Mouse (Mus musculus) neural tube, embryonic 13.5 days (tissue): ENCODE results near the gene Tes. TPM values are rescaled to one million over a fixed set of nuclear protein-coding genes. Genes with fewer than 3 reads are reported as not detected.

ENCODE experiments used
- ATAC-seq: fragments of 200-750 bp; cut with Nextera tagmentation; 2 replicates; pipeline ENCODE4 v1.8.0; 2017; ENCODE audit warnings: low read depth, mild to moderate bottlenecking, moderate TSS enrichment, moderate library complexity
- H3K27ac ChIP-seq: fragments of 300-500 bp; sonication (generic); replicated peaks from 2 replicates; pipeline ENCODE4 v1.5.1; 2015; ENCODE audit warnings: moderate library complexity, mild to moderate bottlenecking, inconsistent platforms
- H3K27me3 ChIP-seq: fragments of 300-500 bp; sonication (generic); 2 replicates; pipeline ENCODE4 v1.6.1; 2015; ENCODE audit warnings: mild to moderate bottlenecking, inconsistent platforms
- H3K36me3 ChIP-seq: fragments of 300-500 bp; sonication (generic); 2 replicates; pipeline ENCODE4 v1.6.1; 2015; ENCODE audit warnings: mild to moderate bottlenecking, inconsistent platforms
- H3K4me1 ChIP-seq: fragments of 300-500 bp; sonication (generic); replicated peaks from 2 replicates; pipeline ENCODE4 v1.6.1; 2015; ENCODE audit warnings: inconsistent platforms
- H3K4me2 ChIP-seq: fragments of 300-500 bp; sonication (generic); 2 replicates; pipeline ENCODE4 v1.6.1; 2015; ENCODE audit warnings: inconsistent platforms, mild to moderate bottlenecking, moderate library complexity
- H3K4me3 ChIP-seq: fragments of 300-500 bp; sonication (generic); 2 replicates; pipeline ENCODE4 v1.5.1; 2015; ENCODE audit warnings: mild to moderate bottlenecking, inconsistent platforms
- H3K9ac ChIP-seq: fragments of 300-500 bp; sonication (generic); 2 replicates; pipeline ENCODE4 v1.6.1; 2015; ENCODE audit warnings: moderate library complexity, mild to moderate bottlenecking, inconsistent platforms
- H3K9me3 ChIP-seq: fragments of 300-500 bp; sonication (generic); 2 replicates; pipeline ENCODE4 v1.6.1; 2016; ENCODE audit warnings: inconsistent platforms
- WGBS: fragments of 180-500 bp; shearing (Covaris S2); methylation state at CpG from one replicate; pipeline ENCODE4 v1.1.7; 2015; 5-methylcytosine and 5-hydroxymethylcytosine counted together
- polyA plus RNA-seq: library from polyadenylated mRNA; unstranded; fragments of >200 nt; fragmentation: Nextera tagmentation; extraction: Ambion mirVana; gene quantifications from 2 replicates; pipeline ENCODE4 v1.2.1, GENCODE M21; 2015

The Tes gene
- polyA plus RNA-seq, 1 experiment from 2014 or later: 72.7 TPM

GRCm38 (mm10) chr6:17082238-17082637 lies 17.3 kb downstream of the Tes start:
- Histone ChIP-seq H3K4me1 (peaks cover 18% of the 10 kb centered on the region), H3K4me3 (no peak overlapping the region), H3K27ac (no peak overlapping the region), H3K9me3 (no peaks in the 10 kb centered on the region), H3K27me3 (no peaks in the 10 kb centered on the region), H3K4me2 (no peak overlapping the region), H3K36me3 (no peaks in the 10 kb centered on the region), H3K9ac (no peak overlapping the region)
- 78% methylated on average over 4 of the region's 4 CpGs for WGBS
- no peak for ATAC-seq

DNA sequence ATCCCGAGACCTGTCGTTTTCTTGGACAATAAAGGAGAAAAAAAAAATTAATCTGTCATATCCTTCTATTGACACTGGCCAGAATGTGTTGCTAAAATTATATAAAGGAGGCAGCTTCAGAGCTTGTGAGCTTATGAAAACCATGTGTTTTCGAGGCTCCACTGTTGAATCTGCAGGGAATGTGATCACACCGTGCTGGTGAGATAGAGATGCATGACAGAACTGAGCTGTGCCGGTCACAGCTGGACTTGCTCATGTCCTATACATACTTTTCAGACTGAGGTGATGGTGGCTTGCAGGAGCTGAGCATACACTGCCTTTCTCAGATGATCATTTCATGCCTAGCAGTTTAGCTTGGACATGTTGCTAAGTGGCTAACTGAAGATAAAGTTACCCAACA lies 17.9 kb downstream of the Tes start:
- Histone ChIP-seq H3K36me3 (no peaks in the 10 kb centered on the region), H3K4me1 (peaks cover 13% of the 10 kb centered on the region), H3K9me3 (no peaks in the 10 kb centered on the region), H3K27me3 (no peaks in the 10 kb centered on the region), H3K27ac (no peak overlapping the region), H3K4me2 (no peak overlapping the region), H3K4me3 (no peak overlapping the region), H3K9ac (no peak overlapping the region)
- no peak for ATAC-seq
- WGBS: 86% methylated on average over 5 of the region's 5 CpGs

GRCm38 (mm10) chr6:17087485-17087884 lies 22.5 kb downstream of the Tes start:
- Histone ChIP-seq H3K9me3 (no peaks in the 10 kb centered on the region), H3K36me3 (0 out of 2 replicates have a peak, but pooled peaks cover 4% of the 10 kb centered on the region), H3K9ac (no peak overlapping the region), H3K4me2 (no peak overlapping the region), H3K27me3 (no peaks in the 10 kb centered on the region), H3K27ac (no peak overlapping the region), H3K4me1 (no peaks in the 10 kb centered on the region), H3K4me3 (no peak overlapping the region)
- WGBS: 67% methylated on average over 6 of the region's 6 CpGs
- no peak for ATAC-seq

DNA sequence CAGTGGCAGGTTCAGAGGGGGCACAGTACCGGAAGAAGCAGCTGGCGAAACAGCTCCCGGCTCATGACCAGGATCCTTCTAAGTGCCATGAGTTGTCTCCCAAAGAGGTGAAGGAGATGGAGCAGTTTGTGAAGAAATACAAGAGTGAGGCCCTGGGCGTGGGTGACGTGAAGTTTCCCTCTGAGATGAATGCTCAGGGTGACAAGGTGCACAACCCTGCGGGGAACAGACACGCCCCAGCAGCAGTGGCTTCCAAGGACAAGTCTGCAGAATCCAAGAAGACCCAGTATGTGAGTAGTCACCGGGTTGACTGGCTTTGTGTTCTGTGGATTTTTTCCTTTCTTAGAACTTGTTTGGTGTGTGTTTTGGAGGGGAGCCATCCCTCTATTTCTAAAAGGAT lies 32.4 kb downstream of the Tes start:
- H3K4me1 ChIP-seq: peaks cover 12% of the 10 kb centered on the region
- no peaks in the 10 kb centered on the region for H3K27me3 ChIP-seq
- H3K9me3 ChIP-seq: no peaks in the 10 kb centered on the region
- H3K27ac ChIP-seq: no peak overlapping the region
- 91% methylated on average over 8 of the region's 8 CpGs for WGBS
- H3K4me2 ChIP-seq: no peak overlapping the region
- H3K36me3 ChIP-seq: peaks cover 38% of the 10 kb centered on the region
- H3K9ac ChIP-seq: no peak overlapping the region
- H3K4me3 ChIP-seq: no peak overlapping the region
- no peak for ATAC-seq

DNA sequence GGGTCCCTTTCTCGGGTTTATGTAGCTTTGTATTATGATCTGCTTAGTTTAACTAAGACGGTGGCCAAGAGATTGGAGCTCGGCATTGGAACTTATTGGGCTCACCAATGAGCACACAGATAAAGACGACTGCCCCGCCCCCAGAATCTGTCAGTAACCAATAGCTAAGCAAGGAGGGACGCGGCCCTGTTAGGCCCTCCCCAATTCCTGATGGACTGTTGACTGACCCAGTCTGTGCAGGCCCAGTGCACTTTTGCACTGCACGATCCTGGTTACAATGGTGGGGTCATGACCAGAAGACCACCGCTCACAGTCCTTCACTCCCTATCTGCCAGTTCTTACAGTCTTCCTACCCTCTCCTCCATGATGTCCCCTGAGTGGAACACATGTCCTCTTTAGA lies 33.6 kb downstream of the Tes start:
- H3K9me3 ChIP-seq: no peaks in the 10 kb centered on the region
- no peak overlapping the region for H3K4me3 ChIP-seq
- 90% methylated on average over 9 of the region's 9 CpGs for WGBS
- H3K4me1 ChIP-seq: peaks cover 12% of the 10 kb centered on the region
- H3K4me2 ChIP-seq: no peak overlapping the region
- peaks cover 46% of the 10 kb centered on the region for H3K36me3 ChIP-seq
- no peak overlapping the region for H3K9ac ChIP-seq
- no peaks in the 10 kb centered on the region for H3K27me3 ChIP-seq
- 0 out of 2 replicates have a peak overlapping the region, but pooled peaks have one; percentile 18 for H3K27ac ChIP-seq
- ATAC-seq: peak; percentile 34; the same call in 1 of the 2 replicates

DNA sequence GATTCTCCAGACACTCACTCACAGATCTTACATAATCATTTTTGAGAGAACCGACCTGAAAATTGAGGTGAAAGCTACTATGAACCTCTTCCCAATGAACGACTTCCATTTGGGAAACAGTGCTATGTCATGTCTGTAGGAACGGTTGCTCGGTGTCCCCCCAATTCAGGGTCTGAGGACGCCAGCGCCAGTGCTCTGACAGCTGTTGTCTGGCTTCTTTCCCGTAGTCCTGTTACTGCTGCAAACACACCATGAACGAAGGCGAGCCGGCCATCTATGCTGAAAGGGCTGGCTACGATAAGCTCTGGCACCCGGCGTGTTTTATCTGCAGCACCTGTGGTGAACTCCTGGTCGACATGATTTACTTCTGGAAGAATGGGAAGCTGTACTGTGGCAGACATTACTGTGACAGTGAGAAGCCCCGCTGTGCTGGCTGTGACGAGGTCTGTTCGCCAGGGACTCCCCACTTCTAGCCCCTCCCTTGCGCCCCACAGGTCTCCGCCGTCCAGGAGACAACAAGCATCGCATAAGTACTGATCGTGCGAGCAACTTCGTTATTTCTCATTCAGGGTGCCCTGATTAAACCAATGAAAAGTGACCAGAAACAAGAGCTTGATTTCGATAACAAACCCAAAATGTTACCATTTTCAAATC lies 34.7 kb downstream of the Tes start:
- peaks cover 12% of the 10 kb centered on the region for H3K4me1 ChIP-seq
- 74% methylated on average over 25 of the region's 25 CpGs for WGBS
- no peak overlapping the region for H3K4me3 ChIP-seq
- no peaks in the 10 kb centered on the region for H3K27me3 ChIP-seq
- H3K27ac ChIP-seq: 0 out of 2 replicates have a peak overlapping the region, but pooled peaks have one; percentile 18
- no peak overlapping the region for H3K4me2 ChIP-seq
- ATAC-seq: peak; percentile 61; the same call in 1 of the 2 replicates
- H3K36me3 ChIP-seq: peaks cover 51% of the 10 kb centered on the region
- no peaks in the 10 kb centered on the region for H3K9me3 ChIP-seq
- no peak overlapping the region for H3K9ac ChIP-seq

DNA sequence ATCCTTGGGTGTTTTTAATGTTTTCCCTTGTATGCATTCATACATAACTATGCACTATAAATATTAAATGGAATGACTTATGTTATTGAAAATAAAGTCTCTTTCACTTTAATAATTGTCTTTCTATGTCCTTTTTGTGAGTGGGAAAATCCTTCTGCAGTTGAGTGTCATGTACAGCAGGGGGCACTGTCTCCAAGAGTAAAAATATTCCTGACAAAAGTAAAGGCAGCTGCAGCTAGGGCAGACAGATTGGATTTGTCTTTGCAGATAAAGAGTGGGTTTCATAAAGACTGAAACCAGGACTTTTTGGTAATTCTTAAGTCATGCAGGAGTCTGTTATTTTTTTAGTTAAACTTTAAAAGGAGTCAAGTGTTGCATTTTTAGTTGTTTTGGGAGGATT lies 40.8 kb downstream of the Tes start:
- ATAC-seq: no peak
- H3K4me2 ChIP-seq: no peak overlapping the region
- H3K9me3 ChIP-seq: no peaks in the 10 kb centered on the region
- H3K27ac ChIP-seq: no peak overlapping the region
- H3K36me3 ChIP-seq: peaks cover 28% of the 10 kb centered on the region
- no peak overlapping the region for H3K4me3 ChIP-seq
- H3K27me3 ChIP-seq: no peaks in the 10 kb centered on the region
- no peaks in the 10 kb centered on the region for H3K4me1 ChIP-seq
- no peak overlapping the region for H3K9ac ChIP-seq

GRCm38 (mm10) chr6:17106493-17106892 lies 41.5 kb downstream of the Tes start:
- Histone ChIP-seq H3K36me3 (peaks cover 22% of the 10 kb centered on the region), H3K4me1 (no peaks in the 10 kb centered on the region), H3K27me3 (no peaks in the 10 kb centered on the region), H3K4me2 (no peak overlapping the region), H3K9me3 (no peaks in the 10 kb centered on the region), H3K9ac (no peak overlapping the region), H3K27ac (no peak overlapping the region), H3K4me3 (no peak overlapping the region)
- no peak for ATAC-seq
- 93% methylated on average over 5 of the region's 5 CpGs for WGBS

GRCm38 (mm10) chr6:17109204-17109603 lies 44.3 kb downstream of the Tes start:
- no peak overlapping the region for H3K27ac ChIP-seq
- WGBS: 87% methylated on average over 4 of the region's 4 CpGs
- H3K9ac ChIP-seq: no peak overlapping the region
- no peaks in the 10 kb centered on the region for H3K9me3 ChIP-seq
- no peak overlapping the region for H3K4me3 ChIP-seq
- H3K36me3 ChIP-seq: peaks cover 8% of the 10 kb centered on the region
- H3K4me2 ChIP-seq: no peak overlapping the region
- no peak for ATAC-seq
- H3K4me1 ChIP-seq: no peaks in the 10 kb centered on the region
- H3K27me3 ChIP-seq: no peaks in the 10 kb centered on the region

- no peak overlapping the region for H3K4me3 ChIP-seq
- ATAC-seq: no peak
- no peaks in the 10 kb centered on the region for H3K36me3 ChIP-seq
- no peaks in the 10 kb centered on the region for H3K9me3 ChIP-seq
- H3K4me2 ChIP-seq: no peak overlapping the region
- H3K27me3 ChIP-seq: no peaks in the 10 kb centered on the region
- no peaks in the 10 kb centered on the region for H3K4me1 ChIP-seq
- H3K27ac ChIP-seq: no peak overlapping the region
- WGBS: 71% methylated on average over 6 of the region's 6 CpGs
- no peak overlapping the region for H3K9ac ChIP-seq
These were observed 45.7 kb downstream of the Tes start for GRCm38 (mm10) chr6:17110564-17111100.

- no peaks in the 10 kb centered on the region for H3K4me1 ChIP-seq
- no peak overlapping the region for H3K27ac ChIP-seq
- H3K9ac ChIP-seq: no peak overlapping the region
- H3K27me3 ChIP-seq: no peaks in the 10 kb centered on the region
- no peak overlapping the region for H3K4me3 ChIP-seq
- WGBS: 89% methylated on average over 1 of the region's 1 CpGs
- no peaks in the 10 kb centered on the region for H3K9me3 ChIP-seq
- ATAC-seq: no peak
- H3K36me3 ChIP-seq: no peaks in the 10 kb centered on the region
- H3K4me2 ChIP-seq: no peak overlapping the region
These were observed 47.1 kb downstream of the Tes start for GRCm38 (mm10) chr6:17112081-17112480.

DNA sequence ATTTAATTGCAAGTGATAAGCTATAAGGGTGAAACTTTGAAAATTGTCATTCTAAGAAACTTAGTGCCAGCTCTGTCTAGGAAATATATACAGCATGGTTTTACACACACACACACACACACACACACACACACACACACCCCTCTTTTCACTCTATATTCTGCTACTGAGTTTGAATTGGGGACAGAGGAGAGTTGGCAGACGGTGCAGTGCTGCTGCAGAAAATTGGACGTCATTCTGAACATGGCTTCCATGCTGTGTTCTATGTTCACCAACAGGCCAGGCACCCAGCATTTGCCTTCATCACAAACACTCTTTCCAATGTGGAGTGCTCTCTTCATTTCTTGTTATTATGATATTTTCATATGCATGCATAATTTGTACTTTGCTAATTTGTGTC lies 48.0 kb downstream of the Tes start:
- H3K27me3 ChIP-seq: no peaks in the 10 kb centered on the region
- H3K9me3 ChIP-seq: no peaks in the 10 kb centered on the region
- H3K4me1 ChIP-seq: no peaks in the 10 kb centered on the region
- no peaks in the 10 kb centered on the region for H3K36me3 ChIP-seq
- ATAC-seq: no peak
- no peak overlapping the region for H3K4me3 ChIP-seq
- no peak overlapping the region for H3K4me2 ChIP-seq
- H3K9ac ChIP-seq: no peak overlapping the region
- no peak overlapping the region for H3K27ac ChIP-seq
- WGBS: 86% methylated on average over 2 of the region's 2 CpGs

- no peak overlapping the region for H3K9ac ChIP-seq
These were observed 49.6 kb downstream of the Tes start for GRCm38 (mm10) chr6:17114588-17114987.

More at GRCm38 (mm10) chr6:17114588-17114987, 49.6 kb downstream of the Tes start:
- ATAC-seq: no peak
- no peak overlapping the region for H3K4me2 ChIP-seq
- no peaks in the 10 kb centered on the region for H3K9me3 ChIP-seq
- 75% methylated on average over 5 of the region's 5 CpGs for WGBS
- no peak overlapping the region for H3K27ac ChIP-seq
- H3K4me1 ChIP-seq: no peaks in the 10 kb centered on the region
- no peaks in the 10 kb centered on the region for H3K36me3 ChIP-seq
- H3K4me3 ChIP-seq: no peak overlapping the region
- H3K27me3 ChIP-seq: no peaks in the 10 kb centered on the region
